Mouse (Mus musculus): ENCODE measurements around the gene Hmx2. TPM values are rescaled to one million over a fixed set of nuclear protein-coding genes. Genes with fewer than 3 reads are reported as not detected.

The Hmx2 gene
- total RNA-seq (2012; rRNA removed) (2.3 and 2.9 TPM in 2 replicates), total RNA-seq (2014; rRNA removed) (2.0 and 2.4 TPM in 2 replicates), polyA plus RNA-seq (2012; ENCODE audit: insufficient read length, low read depth) (2.4 and 3.1 TPM in 2 replicates)

DNA sequence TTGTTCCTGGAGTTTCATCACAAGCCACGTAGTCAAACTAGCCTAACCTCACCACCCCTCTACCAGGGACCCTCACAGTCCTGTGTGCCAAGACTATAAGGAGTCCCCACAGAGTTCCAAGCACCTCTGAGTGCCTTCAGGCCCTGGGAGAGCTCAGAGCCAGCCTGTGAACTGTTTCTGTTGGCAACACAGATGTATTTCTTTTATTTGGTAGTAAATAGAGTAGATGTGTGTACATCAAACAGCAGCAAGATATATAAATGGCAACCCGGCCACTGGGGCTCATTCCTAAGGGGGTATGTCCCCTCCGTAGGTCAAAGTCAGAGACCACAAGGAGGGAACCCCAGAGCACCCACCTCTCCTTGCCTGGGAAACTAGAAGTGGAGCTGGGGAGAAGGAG lies at the start of gene Hmx2:
Hmx2 (plus strand) TSS at position 301 of the 400 bp plus-strand sequence.
- Histone ChIP-seq H3K27ac (ENCODE audit: insufficient read depth, low read depth) (no peak within 1 kb of the TSS), H3K4me3 (replicated peaks in 1 of 3; ENCODE audit: low read depth in 2 of 3, low read length in 2 of 3, poor library complexity in 1 of 3) (no peak within 1 kb of the TSS), H3K27me3 (replicated peaks) (peaks cover 68% of the 10 kb centered on the region), H3K9ac (ENCODE audit: insufficient read depth, low read depth) (no peak within 1 kb of the TSS), H3K79me2 (replicated peaks; ENCODE audit: control insufficient read depth, extremely low read depth, insufficient read depth, poor library complexity, severe bottlenecking) (no peaks in the 10 kb centered on the region), H3K9me3 (replicated peaks; ENCODE audit: low read length) (peaks cover 11% of the 10 kb centered on the region), H3K4me1 (ENCODE audit: control insufficient read depth in 1 of 2, insufficient read depth in 2 of 2) (peaks cover 6 to 10% of the 10 kb centered on the region in 2 experiments; a peak in 3 of 4 replicates), H3K4me2 (ENCODE audit: insufficient read depth, low read depth, poor library complexity, severe bottlenecking) (no peak within 1 kb of the TSS), H3K36me3 (replicated peaks in 1 of 2; ENCODE audit: control insufficient read depth in 1 of 2, insufficient read depth in 1 of 2, low read length in 1 of 2) (no peaks in the 10 kb centered on the region)
- no peak for TF ChIP-seq TBP (conservative IDR thresholded peaks at IDR 0.05; ENCODE audit: low read depth, low read length)
- no peak for TF ChIP-seq ZKSCAN1 (IDR thresholded peaks at IDR 0.05; ENCODE audit: borderline replicate concordance, low read depth, low read length)
- TF ChIP-seq NELFE (IDR thresholded peaks at IDR 0.05; ENCODE audit: low read depth, low read length), result no peak
- TF ChIP-seq PAX5 (IDR thresholded peaks at IDR 0.05; ENCODE audit: low read length), result no peak
- TF ChIP-seq MAFK (IDR thresholded peaks at IDR 0.05; ENCODE audit: insufficient replicate concordance, low read length), result no peak
- no peak for TF ChIP-seq USF1 (IDR thresholded peaks at IDR 0.05; ENCODE audit: low read depth, low read length)
- no peak for TF ChIP-seq MXI1 (IDR thresholded peaks at IDR 0.05; ENCODE audit: low read depth, low read length)
- no peak for TF ChIP-seq HCFC1 (IDR thresholded peaks at IDR 0.05; ENCODE audit: low read depth, low read length)
- TF ChIP-seq UBTF (IDR thresholded peaks at IDR 0.05; ENCODE audit: low read depth, low read length), result no peak
- no peak for TF ChIP-seq MEF2A (IDR thresholded peaks at IDR 0.05; ENCODE audit: borderline replicate concordance, low read depth, low read length)
- TF ChIP-seq POLR2A (IDR thresholded peaks at IDR 0.05; ENCODE audit: low read depth, low read length), result no peak
- dilution Hi-C loops (cut with MboI; ENCODE audit: extremely low pct_ligation_motif_present, extremely low pct_unique_long_range_greater_than_20kb, low sequenced_read_pairs), result no loop called here
- no peak for DNase-seq (ENCODE audit: extremely low read depth)
- in situ Hi-C loops (cut with MboI; ENCODE audit: low pct_ligation_motif_present, low pct_unique_long_range_greater_than_20kb, low sequenced_read_pairs), result loop anchor here (25.0 kb wide), 1 partner anchor 239 kb away; no protein-coding TSS in a partner anchor

DNA sequence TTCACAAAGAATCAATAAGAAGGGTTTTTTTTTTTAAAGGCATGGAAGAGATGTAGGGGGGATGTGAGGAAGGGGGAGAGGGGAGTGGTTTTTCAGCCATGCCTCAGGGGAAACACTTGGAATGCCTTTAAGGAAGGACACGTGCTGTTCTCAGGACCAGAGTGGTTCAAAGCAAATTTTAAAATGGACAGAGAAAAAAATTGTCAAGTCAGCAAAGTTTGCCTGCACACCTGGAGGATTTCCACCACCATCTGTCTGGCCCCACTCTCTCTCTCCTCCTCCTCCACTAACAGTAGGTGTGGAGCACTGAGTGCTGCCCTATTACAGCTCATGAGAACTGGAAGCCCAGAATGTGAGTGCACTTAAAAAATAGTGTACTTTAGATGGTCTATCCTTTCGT lies 44.8 kb upstream of the Hmx2 start:
- Histone ChIP-seq H3K4me3 (replicated peaks in 1 of 3; ENCODE audit: low read depth in 2 of 3, low read length in 2 of 3, poor library complexity in 1 of 3) (no peak overlapping the region), H3K27ac (ENCODE audit: insufficient read depth, low read depth) (no peak overlapping the region), H3K9me3 (replicated peaks; ENCODE audit: low read length) (no peaks in the 10 kb centered on the region), H3K4me2 (ENCODE audit: insufficient read depth, low read depth, poor library complexity, severe bottlenecking) (no peak overlapping the region), H3K9ac (ENCODE audit: insufficient read depth, low read depth) (no peak overlapping the region), H3K79me2 (replicated peaks; ENCODE audit: control insufficient read depth, extremely low read depth, insufficient read depth, poor library complexity, severe bottlenecking) (no peaks in the 10 kb centered on the region), H3K27me3 (replicated peaks) (peaks cover 75% of the 10 kb centered on the region), H3K4me1 (ENCODE audit: control insufficient read depth in 1 of 2, insufficient read depth in 2 of 2) (no peaks in the 10 kb centered on the region), H3K36me3 (replicated peaks in 1 of 2; ENCODE audit: control insufficient read depth in 1 of 2, insufficient read depth in 1 of 2, low read length in 1 of 2) (no peaks in the 10 kb centered on the region)
- no peak for DNase-seq (ENCODE audit: extremely low read depth)
- TF ChIP-seq SIN3A (IDR thresholded peaks at IDR 0.05; ENCODE audit: low read length) (no peak), SMC3 (IDR thresholded peaks at IDR 0.05; ENCODE audit: low read depth, low read length) (no peak), MAFK (IDR thresholded peaks at IDR 0.05; ENCODE audit: insufficient replicate concordance, low read length) (peak; percentile 90), MYC (IDR thresholded peaks at IDR 0.05; ENCODE audit: low read depth, low read length) (no peak)
- dilution Hi-C loops (cut with MboI; ENCODE audit: extremely low pct_ligation_motif_present, extremely low pct_unique_long_range_greater_than_20kb, low sequenced_read_pairs), result no loop called here
- in situ Hi-C loops (cut with MboI; ENCODE audit: low pct_ligation_motif_present, low pct_unique_long_range_greater_than_20kb, low sequenced_read_pairs), result no loop called here
